ENCODE assay signal across 15 mouse cellular contexts in the genomic region with DNA sequence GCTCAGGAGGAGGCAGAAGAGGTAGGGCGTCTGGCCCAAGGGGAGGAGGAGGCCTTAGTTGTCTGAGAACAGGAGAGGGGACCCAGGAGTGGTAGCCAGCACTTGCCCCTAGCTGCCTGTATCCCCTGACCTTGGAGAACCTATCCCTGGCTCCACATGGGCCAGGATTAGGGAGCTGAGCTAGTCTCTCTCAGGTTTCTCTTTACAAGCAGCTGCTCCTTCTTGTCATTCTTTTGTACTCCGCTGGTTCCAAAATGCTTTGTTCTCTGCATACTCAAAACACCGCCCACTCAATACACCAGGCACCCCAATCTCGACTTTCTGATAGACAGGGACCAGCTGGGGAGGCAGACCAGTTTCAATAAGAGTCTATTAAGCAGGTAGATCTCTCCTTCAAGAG. TPM values are rescaled to one million over a fixed set of nuclear protein-coding genes. Genes with fewer than 3 reads are reported as not detected.
DNase-seq lines count a peak whose midpoint lies in the region; ATAC-seq and TF ChIP-seq lines count a peak whose summit lies in the region.
"Had no signal": no experiment of that assay in that cellular context is flagged by ENCODE, and none has a peak within 500 bp of the region (broad histone marks: within the 10 kb centered on the region; RNA-seq: fewer than 3 reads in every experiment).

No protein-coding gene starts in this region.

- no peaks in the 10 kb centered on the region for H3K9me3 ChIP-seq in hindbrain, postnatal 0 days (ENCODE audit: low read length)
- H3K9me3 ChIP-seq in hindbrain, embryonic 14.5 days (ENCODE audit: control insufficient read depth, low read length), result no peaks in the 10 kb centered on the region
- no peaks in the 10 kb centered on the region for H3K9me3 ChIP-seq in embryonic facial prominence, embryonic 10.5 days
- H3K9me3 ChIP-seq in forebrain, embryonic 16.5 days (ENCODE audit: control insufficient read depth, low read length), result no peaks in the 10 kb centered on the region
- no peaks in the 10 kb centered on the region for H3K9me3 ChIP-seq in midbrain, embryonic 11.5 days (ENCODE audit: control insufficient read depth, low read length)
- H3K9me3 ChIP-seq: neural tube, embryonic 15.5 days had no signal

- TF ChIP-seq POLR2A in cerebellum, adult 2 months (IDR thresholded peaks at IDR 0.05; ENCODE audit: borderline replicate concordance, insufficient read depth, low read length), result no peak

- no peak overlapping the region for H3K4me3 ChIP-seq in hindbrain, postnatal 0 days (ENCODE audit: low read length)
- no peak overlapping the region for H3K4me3 ChIP-seq in hindbrain, embryonic 14.5 days (replicated peaks; ENCODE audit: low read length)
- H3K4me3 ChIP-seq in embryonic facial prominence, embryonic 10.5 days, result no peak overlapping the region
- H3K4me3 ChIP-seq in forebrain, embryonic 16.5 days (replicated peaks; ENCODE audit: low read length), result no peak overlapping the region
- no peak overlapping the region for H3K4me3 ChIP-seq in midbrain, embryonic 11.5 days (ENCODE audit: low read depth, low read length)
- no peak overlapping the region for H3K4me3 ChIP-seq in cerebellum, adult 2 months (replicated peaks; ENCODE audit: insufficient read depth, low read depth, low read length)
- H3K4me3 ChIP-seq: neural tube, embryonic 15.5 days had no signal

- H3K4me2 ChIP-seq in hindbrain, postnatal 0 days (ENCODE audit: low read depth, low read length), result no peak overlapping the region
- H3K4me2 ChIP-seq in hindbrain, embryonic 14.5 days (replicated peaks), result no peak overlapping the region
- H3K4me2 ChIP-seq in forebrain, embryonic 16.5 days (ENCODE audit: low read length), result no peak overlapping the region
- H3K4me2 ChIP-seq in midbrain, embryonic 11.5 days, result no peak overlapping the region
- H3K4me2 ChIP-seq: neural tube, embryonic 15.5 days had no signal

- H3K4me1 ChIP-seq in hindbrain, postnatal 0 days (ENCODE audit: insufficient read depth, low read length), result peaks cover 18% of the 10 kb centered on the region
- H3K4me1 ChIP-seq in hindbrain, embryonic 14.5 days (replicated peaks; ENCODE audit: control insufficient read depth, insufficient read depth, low read length), result peaks cover 26% of the 10 kb centered on the region
- peaks cover 59% of the 10 kb centered on the region for H3K4me1 ChIP-seq in embryonic facial prominence, embryonic 10.5 days
- peaks cover 33% of the 10 kb centered on the region for H3K4me1 ChIP-seq in forebrain, embryonic 16.5 days (replicated peaks; ENCODE audit: control insufficient read depth, insufficient read depth, low read length)
- peaks cover 32% of the 10 kb centered on the region for H3K4me1 ChIP-seq in midbrain, embryonic 11.5 days (ENCODE audit: control insufficient read depth, insufficient read depth, low read length)
- H3K4me1 ChIP-seq in cerebellum, adult 2 months (ENCODE audit: control insufficient read depth, insufficient read depth, low read length), result no peaks in the 10 kb centered on the region

- no peaks in the 10 kb centered on the region for H3K27me3 ChIP-seq in hindbrain, postnatal 0 days (ENCODE audit: insufficient read depth, low read length)
- no peaks in the 10 kb centered on the region for H3K27me3 ChIP-seq in hindbrain, embryonic 14.5 days (ENCODE audit: control insufficient read depth, insufficient read depth, low read length)
- H3K27me3 ChIP-seq in embryonic facial prominence, embryonic 10.5 days (replicated peaks; ENCODE audit: low read depth, poor library complexity, severe bottlenecking), result no peaks in the 10 kb centered on the region
- no peaks in the 10 kb centered on the region for H3K27me3 ChIP-seq in forebrain, embryonic 16.5 days (replicated peaks; ENCODE audit: control insufficient read depth, insufficient read depth, low read length)
- no peaks in the 10 kb centered on the region for H3K27me3 ChIP-seq in midbrain, embryonic 11.5 days (ENCODE audit: control insufficient read depth, insufficient read depth, low read length)
- H3K27me3 ChIP-seq in cerebellum, adult 2 months (ENCODE audit: control insufficient read depth, insufficient read depth, low read length), result no peaks in the 10 kb centered on the region
- H3K27me3 ChIP-seq: neural tube, embryonic 15.5 days had no signal

- no peak for ATAC-seq in hindbrain, postnatal 0 days
- ATAC-seq in hindbrain, embryonic 14.5 days (ENCODE audit: low FRiP score), result no peak
- no peak for ATAC-seq in forebrain, embryonic 16.5 days
- ATAC-seq in midbrain, embryonic 11.5 days (ENCODE audit: low FRiP score), result no peak
- ATAC-seq in monocyte, adult 5-6 weeks (replicated peaks; ENCODE audit: insufficient number of reproducible peaks, low FRiP score, low TSS enrichment, poor library complexity, severe bottlenecking), result no peak
- ATAC-seq: intestine, embryonic 16.5 days had no signal

- H3K36me3 ChIP-seq in hindbrain, postnatal 0 days (ENCODE audit: insufficient read depth, low read length), result no peaks in the 10 kb centered on the region
- H3K36me3 ChIP-seq in hindbrain, embryonic 14.5 days (replicated peaks; ENCODE audit: control insufficient read depth, insufficient read depth), result no peaks in the 10 kb centered on the region
- no peaks in the 10 kb centered on the region for H3K36me3 ChIP-seq in embryonic facial prominence, embryonic 10.5 days (replicated peaks)
- H3K36me3 ChIP-seq in forebrain, embryonic 16.5 days (ENCODE audit: control insufficient read depth, insufficient read depth), result no peaks in the 10 kb centered on the region
- H3K36me3 ChIP-seq in midbrain, embryonic 11.5 days (ENCODE audit: control insufficient read depth, insufficient read depth, low read length), result no peaks in the 10 kb centered on the region
- H3K36me3 ChIP-seq: neural tube, embryonic 15.5 days had no signal

- DNase-seq in hindbrain, postnatal 0 days (ENCODE audit: low spot score), result no peak
- no peak for DNase-seq in hindbrain, embryonic 14.5 days (ENCODE audit: low spot score)
- no peak for DNase-seq in embryonic facial prominence, embryonic 10.5 days (ENCODE audit: low spot score)
- DNase-seq in midbrain, embryonic 11.5 days (ENCODE audit: low spot score, missing footprints), result peak; percentile 89
- DNase-seq in cerebellum, adult 2 months, result no peak
- DNase-seq: embryo, embryonic 11 days; gastrocnemius, postnatal 10 days; thymus, adult 18-20 months had no signal

- TF ChIP-seq CTCF in hindbrain, postnatal 0 days (IDR thresholded peaks at IDR 0.05; ENCODE audit: low read depth), result no peak
- TF ChIP-seq CTCF in cerebellum, adult 2 months (IDR thresholded peaks at IDR 0.05; ENCODE audit: borderline replicate concordance, insufficient read depth, low read depth, low read length), result no peak

- H3K27ac ChIP-seq in hindbrain, postnatal 0 days, result 0 out of 2 replicates have a peak overlapping the region, but pooled peaks have one; percentile 15
- H3K27ac ChIP-seq in hindbrain, embryonic 14.5 days, result no peak overlapping the region
- peak overlapping the region; percentile 75 for H3K27ac ChIP-seq in embryonic facial prominence, embryonic 10.5 days (replicated peaks)
- peak overlapping the region; percentile 37 for H3K27ac ChIP-seq in forebrain, embryonic 16.5 days (ENCODE audit: low read length)
- peak overlapping the region; percentile 48 for H3K27ac ChIP-seq in midbrain, embryonic 11.5 days (ENCODE audit: low read depth, low read length)
- no peak overlapping the region for H3K27ac ChIP-seq in cerebellum, adult 2 months (ENCODE audit: insufficient read depth, low read length)
- H3K27ac ChIP-seq: liver, embryonic 14.5 days; neural tube, embryonic 15.5 days had no signal

- WGBS in hindbrain, postnatal 0 days, result 43% methylated on average over 4 of the region's 4 CpGs
- WGBS in hindbrain, embryonic 14.5 days, result 35% methylated on average over 4 of the region's 4 CpGs
- WGBS in embryonic facial prominence, embryonic 10.5 days, result 49% methylated on average over 4 of the region's 4 CpGs
- WGBS in forebrain, embryonic 16.5 days, result 32% methylated on average over 4 of the region's 4 CpGs
- 36% methylated on average over 4 of the region's 4 CpGs for WGBS in midbrain, embryonic 11.5 days
- 63% methylated on average over 4 of the region's 4 CpGs for WGBS in cerebellum, adult 2 months

- no peak overlapping the region for H3K9ac ChIP-seq in hindbrain, postnatal 0 days (replicated peaks; ENCODE audit: low read length)
- H3K9ac ChIP-seq in hindbrain, embryonic 14.5 days, result no peak overlapping the region
- H3K9ac ChIP-seq in forebrain, embryonic 16.5 days (replicated peaks; ENCODE audit: low read depth, low read length), result no peak overlapping the region; the same call in 1 of the 2 replicates
- H3K9ac ChIP-seq in midbrain, embryonic 11.5 days (ENCODE audit: low read length), result 0 out of 2 replicates have a peak overlapping the region, but pooled peaks have one; percentile 24
- H3K9ac ChIP-seq: liver, embryonic 14.5 days; neural tube, embryonic 15.5 days had no signal

RNA-seq across cellular contexts. Expression of a gene that starts 2.9 kb away (rescaled TPM):
- total RNA-seq in hindbrain, postnatal 0 days (2014; rRNA removed), result 1.3 and 2.0 TPM in 2 replicates
- 6.5 and 8.6 TPM in 2 replicates for polyA plus RNA-seq in hindbrain, postnatal 0 days (2015; fragmentation: Nextera tagmentation; extraction: Ambion mirVana)
- polyA plus RNA-seq in hindbrain, embryonic 14.5 days (2014; fragmentation: Nextera tagmentation; extraction: Ambion mirVana), result 5.6 and 6.7 TPM in 2 replicates
- polyA plus RNA-seq in embryonic facial prominence, embryonic 10.5 days (2016; fragmentation: Nextera tagmentation; extraction: Ambion mirVana), result 1.9 and 8.4 TPM in 2 replicates
- 6.9 and 7.4 TPM in 2 replicates for polyA plus RNA-seq in forebrain, embryonic 16.5 days (2015; fragmentation: Nextera tagmentation; extraction: Ambion mirVana)
- 0.52 and 1.1 TPM in 2 replicates for polyA plus RNA-seq in midbrain, embryonic 11.5 days (2014; fragmentation: Nextera tagmentation; extraction: Ambion mirVana)
- not detected in 3 replicates for total RNA-seq in monocyte, adult 5-6 weeks (2017)
- 4.4 and 6.9 TPM in 2 replicates for polyA plus RNA-seq in cerebellum, adult 2 months (2012; rRNA removed)
- total RNA-seq: megakaryocyte, adult 5-6 weeks had no signal

RNA-seq across cellular contexts. Expression of a gene that starts 18.0 kb away (rescaled TPM):
- 16.6 and 25.4 TPM in 2 replicates for total RNA-seq in hindbrain, postnatal 0 days (2014; rRNA removed)
- 53.2 and 55.2 TPM in 2 replicates for polyA plus RNA-seq in hindbrain, postnatal 0 days (2015; fragmentation: Nextera tagmentation; extraction: Ambion mirVana)
- polyA plus RNA-seq in hindbrain, embryonic 14.5 days (2014; fragmentation: Nextera tagmentation; extraction: Ambion mirVana), result 42.6 and 43.1 TPM in 2 replicates
- 91.1 and 94.2 TPM in 2 replicates for polyA plus RNA-seq in embryonic facial prominence, embryonic 10.5 days (2016; fragmentation: Nextera tagmentation; extraction: Ambion mirVana)
- 58.8 and 61.2 TPM in 2 replicates for polyA plus RNA-seq in forebrain, embryonic 16.5 days (2015; fragmentation: Nextera tagmentation; extraction: Ambion mirVana)
- 85.0 and 85.9 TPM in 2 replicates for polyA plus RNA-seq in midbrain, embryonic 11.5 days (2014; fragmentation: Nextera tagmentation; extraction: Ambion mirVana)
- total RNA-seq in monocyte, adult 5-6 weeks (2017), result 73.4 to 121 TPM (median 99.8 TPM) in 3 replicates
- polyA plus RNA-seq in cerebellum, adult 2 months (2012; rRNA removed), result 49.4 and 50.4 TPM in 2 replicates

RNA-seq across cellular contexts. Expression of a gene that starts 20.6 kb away (rescaled TPM):
- not detected in 2 replicates for total RNA-seq in hindbrain, postnatal 0 days (2014; rRNA removed)
- polyA plus RNA-seq in hindbrain, postnatal 0 days (2015; fragmentation: Nextera tagmentation; extraction: Ambion mirVana), result not detected in 2 replicates
- polyA plus RNA-seq in hindbrain, embryonic 14.5 days (2014; fragmentation: Nextera tagmentation; extraction: Ambion mirVana), result not detected in 2 replicates
- polyA plus RNA-seq in embryonic facial prominence, embryonic 10.5 days (2016; fragmentation: Nextera tagmentation; extraction: Ambion mirVana), result not detected in 2 replicates
- not detected in 2 replicates for polyA plus RNA-seq in forebrain, embryonic 16.5 days (2015; fragmentation: Nextera tagmentation; extraction: Ambion mirVana)
- polyA plus RNA-seq in midbrain, embryonic 11.5 days (2014; fragmentation: Nextera tagmentation; extraction: Ambion mirVana), result not detected in 2 replicates
- total RNA-seq in monocyte, adult 5-6 weeks (2017), result not detected in 3 replicates
- polyA plus RNA-seq in cerebellum, adult 2 months (2012; rRNA removed), result not detected in 2 replicates
- total RNA-seq: gastrocnemius, postnatal 10 days; layer of hippocampus, postnatal 25 days; megakaryocyte, adult 5-6 weeks had no signal
- polyA plus RNA-seq: intestine, embryonic 16.5 days; liver, embryonic 14.5 days; neural tube, embryonic 15.5 days had no signal

RNA-seq across cellular contexts. Expression of a gene that starts 30.6 kb away (rescaled TPM):
- total RNA-seq in hindbrain, postnatal 0 days (2014; rRNA removed), result 0.21 and 0.32 TPM in 2 replicates
- 1.1 and 1.4 TPM in 2 replicates for polyA plus RNA-seq in hindbrain, postnatal 0 days (2015; fragmentation: Nextera tagmentation; extraction: Ambion mirVana)
- 0.78 and 2.1 TPM in 2 replicates for polyA plus RNA-seq in hindbrain, embryonic 14.5 days (2014; fragmentation: Nextera tagmentation; extraction: Ambion mirVana)
- 0.26 and 2.0 TPM in 2 replicates for polyA plus RNA-seq in embryonic facial prominence, embryonic 10.5 days (2016; fragmentation: Nextera tagmentation; extraction: Ambion mirVana)
- 0.65 and 0.99 TPM in 2 replicates for polyA plus RNA-seq in forebrain, embryonic 16.5 days (2015; fragmentation: Nextera tagmentation; extraction: Ambion mirVana)
- 0.51 TPM in 1 of 2 replicates, not detected in the other for polyA plus RNA-seq in midbrain, embryonic 11.5 days (2014; fragmentation: Nextera tagmentation; extraction: Ambion mirVana)
- not detected in 3 replicates for total RNA-seq in monocyte, adult 5-6 weeks (2017)
- polyA plus RNA-seq in cerebellum, adult 2 months (2012; rRNA removed), result 0.10 TPM in 1 of 2 replicates, not detected in the other
- total RNA-seq: megakaryocyte, adult 5-6 weeks had no signal

Comparison
In these comparisons a context has a peak if more than half of its experiments do, and no peak if none do; other contexts are left out.
1. H3K27ac ChIP-seq: peak in hindbrain, postnatal 0 days (single experiment), embryonic facial prominence, embryonic 10.5 days (single experiment), forebrain, embryonic 16.5 days (single experiment) and midbrain, embryonic 11.5 days (single experiment); none in hindbrain, embryonic 14.5 days (single experiment) and cerebellum, adult 2 months (single experiment).